Mouse (Mus musculus): ENCODE measurements around the gene Cga.
"Not testable (repeated sequence)": the region's sequence is repeated elsewhere in the genome, so short reads cannot be mapped to it uniquely, and the experiment has no call there.

The Cga gene

GRCm38 (mm10) chr4:34889101-34889811 lies 4.3 kb upstream of the Cga start:
- DNase-seq (ENCODE audit: extremely low read depth, low read depth) = peak; percentile 8

- DNase-seq (ENCODE audit: extremely low read depth, low read depth) = no peak
These were observed 3.8 kb upstream of the Cga start for GRCm38 (mm10) chr4:34889812-34890185.

- DNase-seq (ENCODE audit: extremely low read depth, low read depth) = no peak
These were observed 4.9 kb downstream of the Cga start for GRCm38 (mm10) chr4:34898497-34898896.

- no peak for DNase-seq (ENCODE audit: extremely low read depth, low read depth)
These were observed 5.7 kb downstream of the Cga start for GRCm38 (mm10) chr4:34899322-34899721.

GRCm38 (mm10) chr4:34900155-34900554 lies 6.6 kb downstream of the Cga start:
- no peak for DNase-seq (ENCODE audit: extremely low read depth, low read depth)

- no peak for DNase-seq (ENCODE audit: extremely low read depth, low read depth)
These were observed 7.6 kb downstream of the Cga start for GRCm38 (mm10) chr4:34901166-34901565.

- not testable (repeated sequence) for DNase-seq (ENCODE audit: extremely low read depth, low read depth)
These were observed 8.0 kb downstream of the Cga start for GRCm38 (mm10) chr4:34901582-34901981.

GRCm38 (mm10) chr4:34905396-34905795 lies 11.8 kb downstream of the Cga start:
- DNase-seq (ENCODE audit: extremely low read depth, low read depth) = peak; percentile 34

GRCm38 (mm10) chr4:34906151-34906550 lies 12.6 kb downstream of the Cga start:
- DNase-seq (ENCODE audit: extremely low read depth, low read depth) = no peak

GRCm38 (mm10) chr4:34907026-34907425 lies 13.4 kb downstream of the Cga start:
- DNase-seq (ENCODE audit: extremely low read depth, low read depth) = no peak

- no peak for DNase-seq (ENCODE audit: extremely low read depth, low read depth)
These were observed 14.5 kb downstream of the Cga start for GRCm38 (mm10) chr4:34908127-34908526.

- no peak for DNase-seq (ENCODE audit: extremely low read depth, low read depth)
These were observed 17.8 kb downstream of the Cga start for GRCm38 (mm10) chr4:34911401-34911800.

- no peak for DNase-seq (ENCODE audit: extremely low read depth, low read depth)
These were observed 18.6 kb downstream of the Cga start for GRCm38 (mm10) chr4:34912171-34912570.

GRCm38 (mm10) chr4:34917400-34917799 lies 23.8 kb downstream of the Cga start:
- no peak for DNase-seq (ENCODE audit: extremely low read depth, low read depth)

GRCm38 (mm10) chr4:34922177-34922870 lies 28.7 kb downstream of the Cga start:
- peak; percentile 40 for DNase-seq (ENCODE audit: extremely low read depth, low read depth)

GRCm38 (mm10) chr4:34928386-34928785 lies 34.8 kb downstream of the Cga start:
- not testable (repeated sequence) for DNase-seq (ENCODE audit: extremely low read depth, low read depth)

GRCm38 (mm10) chr4:34941046-34941445 lies 47.5 kb downstream of the Cga start:
- DNase-seq (ENCODE audit: extremely low read depth, low read depth) = no peak

GRCm38 (mm10) chr4:34947181-34947580 lies 53.6 kb downstream of the Cga start:
- peak; percentile 21 for DNase-seq (ENCODE audit: extremely low read depth, low read depth)

- no peak for DNase-seq (ENCODE audit: extremely low read depth, low read depth)
These were observed 60.1 kb downstream of the Cga start for GRCm38 (mm10) chr4:34953716-34954115.
